Mouse (Mus musculus) induced T-regulatory cell, adult 2 months (primary cell): ENCODE data around the gene Tnnc1.

ENCODE experiments used
- DNase-seq: peaks from one replicate; pipeline ENCODE4 v3.0.0-alpha.2; 2012; ENCODE audit warnings: low read depth

Gene Tnnc1

GRCm38 (mm10) chr14:31208084-31208483 is at the start of gene Tnnc1:
TSS of gene Tnnc1 (plus strand) at chr14:31208312.
- DNase-seq = no peak

DNA sequence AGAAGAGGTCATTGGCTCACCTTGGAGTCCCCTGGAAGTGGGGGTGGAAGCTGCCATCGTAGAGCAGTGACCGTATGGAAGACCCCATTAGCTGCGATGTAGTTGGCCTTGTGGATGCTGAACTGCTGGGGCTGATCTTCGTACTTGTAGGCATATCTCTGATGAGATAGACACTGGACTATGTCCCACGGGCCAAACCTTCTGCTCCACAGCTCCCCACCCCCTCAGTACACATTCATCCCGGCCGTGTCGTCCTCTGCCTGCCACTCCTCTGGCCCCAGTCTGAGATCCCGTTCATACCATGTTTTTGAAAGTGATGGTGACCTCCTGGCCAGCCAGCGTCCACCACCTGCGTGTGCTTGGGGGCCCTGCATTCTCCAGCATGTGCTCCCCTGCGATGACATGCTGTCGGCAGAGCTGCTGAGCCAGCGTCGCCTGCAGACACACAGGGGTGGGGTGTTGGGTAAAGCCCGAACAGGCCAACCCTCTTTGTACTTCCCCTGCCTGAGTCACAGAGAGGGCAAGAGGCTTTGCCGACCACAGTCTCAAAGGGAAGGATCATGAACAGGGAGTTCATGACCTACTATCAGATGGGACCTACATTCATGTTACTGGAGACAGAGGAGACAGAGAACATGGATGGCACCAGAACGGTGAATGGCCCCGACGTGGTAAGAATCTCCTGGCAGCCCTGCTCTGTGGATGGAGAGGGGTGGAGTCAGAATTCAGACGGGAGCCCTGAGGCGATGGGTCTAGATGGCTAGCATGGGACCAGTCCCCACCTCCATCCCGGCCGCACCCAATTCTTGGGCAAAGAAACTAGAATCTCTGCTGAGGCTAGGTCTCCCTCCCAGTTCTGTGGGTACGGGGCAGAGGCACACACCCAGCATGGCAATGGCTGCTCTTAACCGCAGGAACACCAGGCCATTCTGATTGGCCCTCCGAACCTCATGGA is 47.6 kb upstream of the Tnnc1 start:
- DNase-seq = peak; percentile 39

- DNase-seq = no peak
Observed at GRCm38 (mm10) chr14:31161191-31161590, 46.9 kb upstream of the Tnnc1 start.

DNA sequence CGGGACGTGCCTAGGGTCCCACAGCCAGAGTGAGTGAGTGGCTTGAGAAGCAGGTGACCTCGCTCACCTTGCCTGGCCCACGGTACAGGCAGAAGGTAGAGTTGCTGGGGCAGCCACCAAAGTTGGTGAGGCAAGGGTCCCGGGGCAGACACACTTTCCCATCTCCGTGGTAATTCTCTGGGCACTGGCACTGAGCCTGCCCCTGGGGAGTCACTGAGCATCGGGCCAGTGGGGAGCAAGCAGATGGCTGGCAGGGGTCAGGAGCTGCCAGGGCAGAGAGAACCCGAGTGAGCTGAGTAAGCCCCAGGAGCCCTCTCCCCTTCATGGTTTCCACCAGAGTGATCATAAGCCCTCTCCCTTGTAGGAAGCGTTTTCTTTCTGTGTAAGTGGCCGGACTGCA is 46.5 kb upstream of the Tnnc1 start:
- no peak for DNase-seq

GRCm38 (mm10) chr14:31164067-31164466 is 44.0 kb upstream of the Tnnc1 start:
- DNase-seq = no peak

GRCm38 (mm10) chr14:31165010-31165409 is 43.1 kb upstream of the Tnnc1 start:
- no peak for DNase-seq

- DNase-seq = no peak
Observed at GRCm38 (mm10) chr14:31165458-31165857, 42.7 kb upstream of the Tnnc1 start.

DNA sequence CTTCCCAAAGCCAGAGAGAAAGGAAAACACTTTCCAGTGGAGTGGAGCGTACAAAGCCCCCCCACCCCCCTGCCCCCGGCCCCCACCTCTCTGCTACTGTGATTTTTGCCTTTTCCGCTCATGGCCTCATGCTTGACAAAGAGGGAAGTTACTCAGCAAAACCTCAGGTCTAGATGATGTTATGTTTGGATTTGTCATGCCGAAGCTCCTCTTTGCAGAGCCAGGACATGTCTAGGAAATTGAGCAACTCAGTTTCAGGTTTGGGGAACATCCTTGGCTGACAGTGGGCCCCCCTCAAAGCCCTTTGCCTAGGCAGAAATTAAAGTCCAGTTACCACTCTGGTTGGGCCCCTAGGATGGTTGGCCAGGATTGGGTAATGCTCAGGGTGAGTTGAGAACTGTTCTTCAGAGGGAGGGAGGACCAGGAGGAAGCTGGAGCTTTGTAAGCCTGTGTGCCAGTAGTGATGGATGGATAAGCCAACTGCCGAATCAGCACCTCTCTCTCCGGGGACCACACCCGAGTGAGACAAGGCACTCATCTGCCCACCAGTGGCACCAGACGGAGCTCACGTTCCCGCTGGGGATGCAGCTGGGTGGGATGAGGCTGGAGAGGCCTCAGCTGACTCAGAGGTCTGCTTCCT is 42.0 kb upstream of the Tnnc1 start:
- DNase-seq = no peak

DNA sequence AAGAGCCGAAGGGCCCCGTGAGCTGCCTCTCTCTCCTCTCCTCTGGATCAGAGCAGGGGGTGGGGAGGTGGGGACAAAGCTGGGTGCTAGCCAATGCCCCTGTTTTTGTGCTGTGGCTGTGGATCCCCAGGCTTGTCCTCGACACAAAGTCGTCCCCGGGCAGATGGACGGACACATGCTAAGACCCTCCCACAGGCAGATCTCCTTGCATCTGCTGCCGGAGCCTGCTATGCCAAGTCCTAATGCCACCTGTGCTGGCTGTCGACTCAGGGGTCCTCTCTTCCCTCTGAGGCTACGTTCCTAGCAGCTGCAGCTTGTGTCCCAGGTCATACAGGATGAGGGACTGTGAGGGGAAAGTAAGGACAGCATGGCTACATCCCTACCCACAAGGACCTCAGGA is 41.3 kb upstream of the Tnnc1 start:
- no peak for DNase-seq

- no peak for DNase-seq
Observed at GRCm38 (mm10) chr14:31168425-31168824, 39.7 kb upstream of the Tnnc1 start, which contains the start of gene Stab1. TSS of gene Stab1 (minus strand) at chr14:31168641.

DNA sequence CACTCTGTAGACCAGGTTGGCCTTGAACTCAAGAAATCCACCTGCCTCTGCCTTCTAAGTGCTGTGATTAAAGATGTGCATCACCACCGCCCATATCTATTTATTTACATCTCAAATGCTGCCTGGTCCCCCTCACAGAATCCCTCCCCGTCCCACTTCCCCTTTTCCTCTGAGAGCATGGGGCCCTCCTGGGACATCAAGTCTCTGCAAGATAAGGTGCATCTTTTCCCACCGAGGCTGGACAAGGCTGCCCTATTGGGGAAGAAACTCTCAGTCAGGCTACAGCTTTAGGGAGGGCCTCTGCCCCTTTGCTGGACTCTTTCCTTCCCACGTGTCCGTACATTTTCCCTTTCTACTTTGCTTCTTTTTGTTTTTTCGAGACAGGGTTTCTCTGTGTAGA is 38.6 kb upstream of the Tnnc1 start:
- no peak for DNase-seq

GRCm38 (mm10) chr14:31170963-31171362 is 37.1 kb upstream of the Tnnc1 start:
- no peak for DNase-seq

DNA sequence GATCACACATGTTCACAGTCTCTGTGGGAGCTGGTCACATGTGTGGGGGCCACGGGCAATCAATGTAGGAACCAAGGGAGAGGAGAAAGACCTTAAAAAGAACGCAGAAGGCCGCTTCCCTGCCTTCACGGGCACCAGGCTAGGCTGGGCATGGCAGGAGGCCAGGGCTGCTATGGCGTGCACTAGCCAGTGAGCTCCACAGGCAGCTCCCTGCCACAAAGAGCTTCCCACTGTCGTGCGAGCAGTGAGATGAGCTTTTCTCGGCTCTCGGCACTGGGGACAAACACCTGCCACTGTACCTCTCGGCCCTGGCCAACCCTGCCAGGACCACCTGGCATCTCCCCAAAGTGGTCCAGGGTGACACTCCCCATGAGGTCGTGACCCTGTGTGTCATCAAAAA is 36.7 kb upstream of the Tnnc1 start:
- no peak for DNase-seq

DNA sequence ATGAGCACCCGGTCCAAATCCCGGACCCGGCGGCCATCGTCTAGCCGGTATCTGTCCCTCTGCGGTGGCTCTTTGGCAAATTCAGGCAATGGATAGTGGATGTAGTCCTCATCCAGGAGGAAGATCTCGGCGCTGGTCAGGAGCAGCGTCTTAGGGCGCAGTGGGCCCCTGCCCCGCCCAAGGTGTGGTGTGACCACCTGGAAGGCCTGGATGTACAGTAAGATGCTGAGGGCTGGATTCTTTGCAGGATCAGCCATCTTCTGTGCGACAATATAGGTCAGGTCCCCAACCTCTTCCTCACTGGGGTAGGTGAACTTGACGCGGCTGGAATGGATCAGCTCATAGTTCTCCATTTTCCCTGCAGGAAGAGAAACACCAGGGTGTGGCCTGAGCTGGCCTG is 36.3 kb upstream of the Tnnc1 start:
- no peak for DNase-seq

GRCm38 (mm10) chr14:31172781-31173455 is 35.2 kb upstream of the Tnnc1 start:
- no peak for DNase-seq

DNA sequence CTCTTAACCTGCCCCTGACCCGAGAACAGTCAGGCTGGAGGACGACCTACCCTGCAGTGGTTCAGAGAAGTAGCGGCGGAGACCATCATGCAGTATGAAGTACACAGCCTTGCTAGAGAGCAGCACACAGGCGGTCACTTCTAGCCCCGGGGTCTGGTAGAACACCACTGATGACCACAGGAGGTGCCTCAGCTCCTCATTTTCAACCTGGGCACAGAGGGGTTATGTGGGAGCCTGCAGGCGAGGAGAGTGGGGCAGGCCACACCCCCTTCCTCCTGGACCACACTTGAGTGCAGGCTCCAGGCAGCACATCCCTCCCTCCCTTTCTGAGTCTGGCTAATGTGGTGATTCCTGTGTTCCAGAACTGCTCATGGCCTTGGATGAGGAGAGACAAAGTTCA is 34.6 kb upstream of the Tnnc1 start:
- no peak for DNase-seq

GRCm38 (mm10) chr14:31177287-31177686 is 30.8 kb upstream of the Tnnc1 start:
- no peak for DNase-seq

GRCm38 (mm10) chr14:31177715-31178114 is 30.4 kb upstream of the Tnnc1 start:
- no peak for DNase-seq

- DNase-seq = no peak
Observed at GRCm38 (mm10) chr14:31179677-31180365, 28.3 kb upstream of the Tnnc1 start.

DNA sequence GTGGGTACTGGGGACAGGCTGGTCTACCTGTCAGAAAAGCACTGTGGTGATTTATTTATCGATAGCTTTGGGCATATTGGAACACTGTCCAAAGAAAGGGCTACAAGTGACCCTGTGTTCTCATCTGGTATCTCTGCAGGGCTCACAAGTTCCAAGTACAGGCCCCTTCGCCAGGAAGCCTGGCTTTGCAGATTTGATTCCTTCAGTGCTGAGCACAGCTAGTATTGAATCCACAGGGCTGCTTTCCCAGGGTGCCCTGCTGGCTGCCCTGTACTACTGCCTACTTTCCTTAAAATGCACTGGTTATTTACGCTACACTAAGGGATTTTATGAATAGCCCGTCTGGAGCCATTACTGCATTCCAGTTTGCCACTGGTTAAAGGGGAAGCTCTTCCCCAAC is 26.6 kb upstream of the Tnnc1 start:
- no peak for DNase-seq

DNA sequence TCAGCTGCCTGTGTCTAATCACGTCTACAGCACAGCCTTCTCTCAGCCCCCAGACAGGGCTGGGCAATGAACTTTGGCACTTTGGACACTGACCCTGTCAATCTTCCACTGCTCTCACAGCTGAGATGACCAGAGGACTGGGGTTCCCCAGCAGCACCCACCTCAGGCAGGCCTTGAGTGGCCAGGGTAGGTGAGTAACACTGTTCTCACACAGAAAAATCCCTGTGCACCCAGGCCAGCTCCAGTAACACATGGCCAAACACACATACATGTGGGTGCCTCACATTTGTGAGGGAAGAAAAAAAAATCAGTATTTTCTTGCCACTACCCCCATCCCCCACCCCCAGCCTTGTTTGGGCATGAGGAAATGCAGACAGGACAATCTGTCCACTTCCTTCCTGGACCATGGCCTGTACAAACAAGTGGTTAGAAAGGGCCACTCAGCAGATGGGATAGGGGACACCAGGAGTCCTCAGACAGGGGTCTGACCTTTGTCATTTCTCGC is 25.3 kb upstream of the Tnnc1 start:
- no peak for DNase-seq

GRCm38 (mm10) chr14:31183541-31183940 is 24.6 kb upstream of the Tnnc1 start:
- DNase-seq = no peak
